Mouse (Mus musculus): ENCODE measurements at regions not wholly inside any gene's neighbourhood (a gene's known extent, or its start where the extent isn't known, plus 50 kb on each side); places are given as distances from the start of the nearest gene placed in this dataset.

DNA sequence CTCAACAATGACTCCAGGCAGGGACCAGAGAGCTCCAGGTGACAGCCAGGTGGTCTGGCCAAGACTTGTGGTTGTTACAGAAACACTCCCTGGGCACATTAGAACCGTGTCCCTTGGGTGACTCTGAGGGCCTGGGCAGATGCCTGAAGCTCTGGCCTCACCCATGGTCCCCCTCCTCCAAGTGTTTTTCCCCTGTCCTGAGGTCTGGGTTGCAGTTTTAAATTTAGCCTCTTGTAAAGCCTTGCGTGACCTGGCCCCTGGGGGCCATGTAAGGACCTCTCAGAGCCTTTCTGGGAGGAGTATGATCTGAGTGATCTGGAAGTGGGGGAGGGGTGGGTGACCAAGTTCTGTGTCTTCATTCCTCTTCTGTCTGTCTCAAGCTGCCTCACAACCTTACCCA lies 104.7 kb downstream of the Mn1 start:
- TF ChIP-seq POLR2A (IDR thresholded peaks at IDR 0.05; ENCODE audit: borderline replicate concordance, extremely low read depth, low read depth, low read length) (no peak), CTCF (IDR thresholded peaks at IDR 0.05; ENCODE audit: insufficient read depth, low read length) (no peak)
- no peak for DNase-seq
- WGBS, result 80% methylated on average over 2 of the region's 2 CpGs

DNA sequence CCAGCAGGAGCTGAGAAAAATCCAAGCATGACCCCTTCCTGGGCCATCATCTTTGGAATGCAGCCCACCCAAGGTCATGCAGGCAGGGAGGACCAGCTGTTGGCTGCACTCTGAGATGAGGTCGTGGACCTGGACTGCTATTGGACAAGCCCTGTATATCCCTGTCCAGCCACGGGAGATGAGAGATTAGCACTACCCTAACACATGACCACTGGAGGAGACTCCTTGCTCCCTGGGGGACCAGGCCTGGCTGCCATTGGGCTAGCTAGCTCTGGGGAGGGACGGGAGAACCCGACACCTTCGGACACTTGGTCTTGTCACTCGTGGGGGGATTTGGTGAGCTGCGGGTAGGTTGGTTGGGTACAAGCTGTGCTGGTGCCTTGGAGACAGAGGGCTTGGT lies 105.4 kb downstream of the Mn1 start:
- Histone ChIP-seq H3K4me1 (ENCODE audit: control insufficient read depth, insufficient read depth, low read length) (no peaks in the 10 kb centered on the region), H3K4me3 (replicated peaks; ENCODE audit: extremely low read depth, low read depth, low read length) (no peak overlapping the region)
- DNase-seq, result no peak
- 51% methylated on average over 7 of the region's 7 CpGs for WGBS
- TF ChIP-seq POLR2A (IDR thresholded peaks at IDR 0.05; ENCODE audit: borderline replicate concordance, extremely low read depth, low read depth, low read length) (no peak), CTCF (IDR thresholded peaks at IDR 0.05; ENCODE audit: insufficient read depth, low read length) (no peak)

More for the DNA sequence above, 104.7 kb downstream of the Mn1 start:
- Histone ChIP-seq H3K4me3 (replicated peaks; ENCODE audit: extremely low read depth, low read depth, low read length) (no peak overlapping the region), H3K4me1 (ENCODE audit: control insufficient read depth, insufficient read depth, low read length) (no peaks in the 10 kb centered on the region)

DNA sequence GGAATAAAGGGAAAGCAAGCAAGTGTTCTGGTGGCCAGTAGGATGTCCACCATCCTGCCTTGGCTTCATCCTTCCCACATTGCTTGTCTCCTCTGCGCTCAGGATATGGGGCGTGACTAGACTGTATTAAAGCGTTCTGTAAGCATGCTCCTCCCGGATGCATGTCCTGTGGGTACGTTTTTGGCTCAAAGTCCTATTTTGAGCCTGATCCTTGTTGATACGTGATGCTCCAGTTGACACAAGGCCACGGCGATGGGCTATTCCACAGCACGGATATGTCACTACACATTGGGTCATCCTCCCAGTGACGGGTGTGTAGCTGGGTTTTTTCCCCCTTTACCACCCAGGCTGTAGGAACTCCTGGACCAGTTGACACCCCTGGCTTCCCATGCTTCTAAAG lies 110.6 kb downstream of the Mn1 start:
- H3K4me3 ChIP-seq (replicated peaks; ENCODE audit: extremely low read depth, low read depth, low read length), result no peak overlapping the region
- TF ChIP-seq POLR2A (IDR thresholded peaks at IDR 0.05; ENCODE audit: borderline replicate concordance, extremely low read depth, low read depth, low read length) (no peak), CTCF (IDR thresholded peaks at IDR 0.05; ENCODE audit: insufficient read depth, low read length) (no peak)
- DNase-seq, result no peak
- H3K4me1 ChIP-seq (ENCODE audit: control insufficient read depth, insufficient read depth, low read length), result peaks cover 2% of the 10 kb centered on the region; the same call in 1 of the 2 replicates
- 87% methylated on average over 10 of the region's 10 CpGs for WGBS

DNA sequence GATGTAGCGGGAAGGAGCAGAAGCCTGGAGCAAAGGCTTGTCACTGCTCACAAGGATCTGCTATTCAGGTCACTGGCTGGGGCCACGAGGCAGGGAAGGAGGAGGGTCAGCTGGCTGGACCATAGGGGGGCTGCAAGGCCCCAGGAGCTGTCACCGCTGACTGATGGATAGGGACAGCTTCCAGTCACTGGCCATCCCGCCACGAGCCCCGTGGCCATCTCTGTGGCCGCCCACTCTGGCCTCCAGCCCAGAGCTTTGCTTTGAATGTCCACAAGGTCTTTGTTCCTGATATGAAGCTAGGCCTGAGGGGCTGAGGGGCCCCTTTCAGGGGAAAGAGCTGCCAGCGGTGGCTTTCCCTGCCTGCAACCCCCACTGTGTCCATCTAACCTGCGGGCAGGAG lies 111.9 kb downstream of the Mn1 start:
- 48% methylated on average over 9 of the region's 9 CpGs for WGBS
- peaks cover 2% of the 10 kb centered on the region; the same call in 1 of the 2 replicates for H3K4me1 ChIP-seq (ENCODE audit: control insufficient read depth, insufficient read depth, low read length)
- H3K4me3 ChIP-seq (replicated peaks; ENCODE audit: extremely low read depth, low read depth, low read length), result no peak overlapping the region
- no peak for DNase-seq
- no peak for TF ChIP-seq CTCF (IDR thresholded peaks at IDR 0.05; ENCODE audit: insufficient read depth, low read length)
- no peak for TF ChIP-seq POLR2A (IDR thresholded peaks at IDR 0.05; ENCODE audit: borderline replicate concordance, extremely low read depth, low read depth, low read length)

DNA sequence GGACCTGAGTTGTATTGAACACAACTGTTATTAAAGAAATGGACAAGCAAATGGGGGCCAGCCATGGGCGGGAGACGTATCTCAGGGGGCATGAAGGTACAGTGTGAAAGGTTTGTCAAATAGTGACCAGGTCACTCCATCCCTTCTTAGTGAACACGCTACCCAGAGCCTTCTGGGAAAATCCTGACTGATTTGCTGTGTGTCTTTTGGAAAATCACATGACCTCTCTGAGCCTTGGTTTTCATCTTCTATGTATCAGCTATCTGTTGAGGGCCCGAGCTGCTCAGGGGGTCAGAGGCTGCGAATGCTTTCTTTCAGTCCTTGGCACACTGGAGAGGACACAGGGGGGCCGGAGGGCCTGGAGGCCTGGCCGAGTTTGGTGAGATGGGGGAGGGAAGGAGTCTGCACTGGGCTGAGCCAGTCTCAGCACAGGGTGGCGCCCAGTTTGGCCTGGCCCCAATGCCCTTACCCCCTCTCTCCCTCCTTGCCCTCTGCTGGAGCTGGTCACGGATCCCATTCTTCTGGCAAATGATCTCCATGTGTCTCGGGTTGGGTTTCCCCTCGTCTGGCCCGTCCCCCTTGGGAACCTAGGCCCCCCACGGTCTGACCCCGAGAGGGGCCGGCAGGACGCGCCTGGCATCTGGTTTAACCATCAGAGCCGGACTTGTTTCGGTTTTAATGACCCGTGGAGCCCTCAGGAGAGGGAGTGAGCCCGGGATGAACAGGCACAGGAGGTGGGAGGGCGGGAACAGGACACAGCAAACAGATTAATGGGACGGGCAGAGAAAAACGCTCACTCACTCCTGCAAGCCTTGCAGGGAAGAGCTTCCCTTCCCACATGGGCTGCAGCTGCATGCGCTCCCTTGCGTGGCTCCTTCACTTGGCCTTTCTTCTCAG lies 113.7 kb downstream of the Mn1 start:
- Histone ChIP-seq H3K4me1 (ENCODE audit: control insufficient read depth, insufficient read depth, low read length) (peaks cover 2% of the 10 kb centered on the region; the same call in 1 of the 2 replicates), H3K4me3 (replicated peaks; ENCODE audit: extremely low read depth, low read depth, low read length) (no peak overlapping the region)
- WGBS, result 31% methylated on average over 26 of the region's 26 CpGs
- no peak for TF ChIP-seq CTCF (IDR thresholded peaks at IDR 0.05; ENCODE audit: insufficient read depth, low read length)
- TF ChIP-seq POLR2A (IDR thresholded peaks at IDR 0.05; ENCODE audit: borderline replicate concordance, extremely low read depth, low read depth, low read length), result no peak
- no peak for DNase-seq

DNA sequence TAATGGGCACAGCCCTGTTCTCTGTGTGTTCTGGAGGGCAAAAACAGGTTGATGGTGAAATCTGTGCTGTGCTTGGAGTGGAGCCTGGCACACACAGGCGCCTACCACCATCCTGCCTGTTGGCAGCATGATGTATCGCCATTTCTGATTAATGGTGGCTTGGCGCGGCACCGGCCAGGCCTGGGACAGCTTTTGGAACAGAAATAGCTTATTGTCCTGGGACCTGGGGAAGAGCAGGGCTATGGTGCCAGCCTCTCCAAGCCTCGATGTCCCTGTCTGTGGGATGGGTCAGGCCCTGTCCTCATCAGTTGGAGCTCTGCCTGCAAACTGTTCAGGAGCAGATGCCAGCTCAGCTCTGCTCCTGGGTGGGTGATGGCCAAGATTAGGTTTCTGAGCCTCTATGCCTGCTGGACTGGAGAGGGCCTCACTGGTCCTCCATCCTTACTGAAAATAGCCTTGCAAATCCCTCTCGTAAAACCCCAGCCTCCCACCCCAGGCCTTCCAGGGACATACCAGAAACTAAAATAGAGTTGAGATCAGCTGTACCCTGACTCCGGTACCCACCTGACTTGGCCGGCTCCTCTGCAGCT lies 115.4 kb downstream of the Mn1 start:
- H3K4me3 ChIP-seq (replicated peaks; ENCODE audit: extremely low read depth, low read depth, low read length), result no peak overlapping the region
- no peak for DNase-seq
- H3K4me1 ChIP-seq (ENCODE audit: control insufficient read depth, insufficient read depth, low read length), result peaks cover 2% of the 10 kb centered on the region; the same call in 1 of the 2 replicates
- 78% methylated on average over 9 of the region's 9 CpGs for WGBS
- TF ChIP-seq POLR2A (IDR thresholded peaks at IDR 0.05; ENCODE audit: borderline replicate concordance, extremely low read depth, low read depth, low read length) (no peak), CTCF (IDR thresholded peaks at IDR 0.05; ENCODE audit: insufficient read depth, low read length) (no peak)

DNA sequence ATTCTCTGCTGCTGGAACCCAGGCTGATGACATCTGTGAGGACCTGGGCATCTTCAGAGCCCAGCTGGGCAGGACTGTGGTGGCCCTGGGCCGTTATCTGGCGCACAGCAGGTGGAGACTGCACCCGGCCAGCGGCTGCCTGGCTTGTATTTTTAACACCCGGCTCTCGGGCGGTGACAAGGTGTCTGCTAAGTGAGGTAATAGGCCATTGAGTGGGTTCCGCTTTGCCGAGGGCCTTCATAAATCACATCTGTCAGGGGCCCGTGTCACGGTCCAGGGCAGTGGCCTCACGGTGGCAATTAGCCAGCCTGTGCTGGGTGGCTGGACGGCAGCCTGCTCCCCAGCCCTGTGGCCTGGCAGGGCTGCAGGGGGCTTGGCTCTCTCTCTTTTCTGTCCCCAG lies 118.8 kb downstream of the Mn1 start:
- TF ChIP-seq CTCF (IDR thresholded peaks at IDR 0.05; ENCODE audit: insufficient read depth, low read length), result no peak
- TF ChIP-seq POLR2A (IDR thresholded peaks at IDR 0.05; ENCODE audit: borderline replicate concordance, extremely low read depth, low read depth, low read length), result no peak
- no peak overlapping the region for H3K4me3 ChIP-seq (replicated peaks; ENCODE audit: extremely low read depth, low read depth, low read length)
- DNase-seq, result no peak
- 20% methylated on average over 13 of the region's 13 CpGs for WGBS
- peaks cover 2% of the 10 kb centered on the region; the same call in 1 of the 2 replicates for H3K4me1 ChIP-seq (ENCODE audit: control insufficient read depth, insufficient read depth, low read length)

DNA sequence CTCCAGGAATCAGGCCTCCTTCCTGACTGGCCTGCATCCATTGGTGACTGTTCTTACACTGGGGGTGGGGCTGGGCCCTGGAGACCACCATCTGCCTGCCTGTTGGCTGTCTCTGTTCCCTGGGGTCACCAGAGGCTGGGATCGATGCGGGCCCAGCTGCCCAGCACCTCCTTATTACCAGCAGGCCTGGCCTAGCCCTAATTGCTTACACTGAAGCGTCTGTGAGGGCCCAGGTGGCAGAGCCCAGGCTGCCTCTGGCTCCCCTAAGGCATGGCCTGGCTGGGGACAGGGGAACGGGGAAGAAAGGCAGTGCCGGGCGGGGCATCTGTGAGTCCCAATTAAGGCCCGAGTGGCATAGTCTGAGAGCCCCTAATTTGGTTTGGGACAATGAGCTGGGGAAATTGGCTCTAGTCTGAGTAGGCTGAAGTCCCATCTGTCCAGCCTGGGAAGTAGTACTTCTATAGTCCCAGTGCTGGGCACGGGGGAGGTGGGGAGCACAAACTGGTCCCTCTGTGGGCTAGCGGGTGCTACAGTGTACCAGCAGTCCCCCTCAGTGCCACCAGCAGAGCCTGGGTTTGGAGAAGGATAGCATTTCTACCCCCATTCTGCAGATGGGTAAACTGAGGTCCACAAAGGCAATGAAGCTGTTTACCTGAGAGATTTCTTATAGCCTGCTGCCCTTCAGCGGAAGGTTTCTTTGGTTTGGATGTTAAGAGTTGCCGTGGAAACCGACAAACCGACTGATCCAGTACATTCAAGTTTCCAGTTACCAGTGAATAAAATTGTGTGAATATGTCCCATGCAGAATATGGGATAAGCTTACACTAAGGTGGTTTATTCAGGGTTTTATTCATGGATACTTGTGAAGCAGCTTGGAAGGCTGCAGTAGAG lies 121.6 kb downstream of the Mn1 start:
- TF ChIP-seq CTCF (IDR thresholded peaks at IDR 0.05; ENCODE audit: insufficient read depth, low read length), result no peak
- no peak for TF ChIP-seq POLR2A (IDR thresholded peaks at IDR 0.05; ENCODE audit: borderline replicate concordance, extremely low read depth, low read depth, low read length)
- no peak for DNase-seq
- WGBS, result 87% methylated on average over 13 of the region's 13 CpGs
- no peaks in the 10 kb centered on the region for H3K4me1 ChIP-seq (ENCODE audit: control insufficient read depth, insufficient read depth, low read length)
- H3K4me3 ChIP-seq (replicated peaks; ENCODE audit: extremely low read depth, low read depth, low read length), result no peak overlapping the region

DNA sequence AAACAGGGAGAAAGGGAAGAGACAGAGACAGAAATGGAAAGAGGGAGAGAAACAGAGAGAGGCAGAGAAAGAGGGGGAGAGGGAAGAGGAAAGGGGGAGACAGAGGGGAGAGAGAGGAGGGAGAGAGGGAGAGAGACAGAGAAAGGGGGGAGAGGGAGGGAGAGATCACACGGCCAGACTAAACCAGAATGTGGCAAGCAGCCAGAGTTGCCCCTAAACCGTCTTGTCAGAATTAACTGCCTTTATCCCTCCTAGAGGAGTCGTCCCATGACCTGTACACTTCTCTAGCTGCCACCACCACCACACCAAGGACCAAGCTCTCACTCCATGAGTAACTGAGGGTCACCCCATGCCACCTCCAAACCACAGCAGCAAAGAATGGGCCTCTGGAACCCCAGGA lies 123.3 kb downstream of the Mn1 start:
- WGBS, result 50% methylated on average over 3 of the region's 3 CpGs
- no peak overlapping the region for H3K4me3 ChIP-seq (replicated peaks; ENCODE audit: extremely low read depth, low read depth, low read length)
- no peak for TF ChIP-seq POLR2A (IDR thresholded peaks at IDR 0.05; ENCODE audit: borderline replicate concordance, extremely low read depth, low read depth, low read length)
- TF ChIP-seq CTCF (IDR thresholded peaks at IDR 0.05; ENCODE audit: insufficient read depth, low read length), result no peak
- no peak for DNase-seq
- no peaks in the 10 kb centered on the region for H3K4me1 ChIP-seq (ENCODE audit: control insufficient read depth, insufficient read depth, low read length)
